Mouse (Mus musculus) cerebellum, adult 11 months (tissue): Measurements from ENCODE around the gene Cacfd1.
A peak's percentile ranks its signal among the peaks of the same experiment; 100 is the strongest.

Experiments used
- DNase-seq: peaks from one replicate; pipeline ENCODE4 v3.0.0; 2022

Gene Cacfd1

DNA sequence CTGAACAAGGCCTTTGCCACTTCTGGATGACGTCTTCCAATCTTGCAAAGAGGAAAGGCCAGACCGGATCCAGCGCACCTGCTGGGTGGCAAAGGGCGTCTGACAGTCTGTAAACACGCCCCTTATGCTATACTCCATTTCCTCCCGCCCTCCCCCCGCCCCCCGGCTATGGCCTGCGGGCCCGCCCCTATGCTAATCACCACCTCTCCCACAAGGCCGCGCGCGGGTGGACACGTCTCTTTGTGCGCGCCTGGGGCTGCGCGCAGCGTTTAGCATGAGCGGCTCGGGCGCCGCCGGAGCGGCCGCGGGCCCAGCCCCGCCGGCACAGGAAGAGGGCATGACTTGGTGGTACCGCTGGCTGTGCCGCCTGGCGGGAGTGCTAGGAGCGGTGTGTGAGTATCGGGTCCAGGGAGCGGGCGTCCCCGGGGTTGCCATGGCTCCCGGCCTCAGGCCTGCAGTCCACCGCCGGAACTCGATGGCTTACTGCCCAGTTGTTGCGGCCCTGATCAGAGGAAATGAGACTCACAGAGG lies at the start of gene Cacfd1:
Cacfd1 (plus strand) TSS at position 213 of the 531 bp plus-strand sequence.
- peak; percentile 81 for DNase-seq

DNA sequence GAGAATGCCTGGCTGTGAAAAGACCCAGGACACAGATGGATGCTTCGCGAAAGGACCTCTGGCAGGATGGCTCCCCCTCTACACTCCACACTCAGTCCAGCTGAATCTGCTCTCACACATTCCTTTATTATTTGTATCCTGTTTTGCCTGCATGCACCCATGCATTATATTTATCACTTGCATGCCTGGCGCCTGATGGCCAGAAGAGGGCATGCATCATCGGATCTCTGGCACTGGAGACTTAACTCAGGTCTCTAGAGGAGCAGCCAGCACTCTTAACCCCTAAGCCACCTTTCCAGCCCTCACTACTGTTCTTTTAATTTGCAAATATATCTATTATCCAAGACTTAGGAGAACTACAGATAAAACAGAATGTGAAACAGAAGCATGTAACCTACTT lies 49.0 kb upstream of the Cacfd1 start:
- DNase-seq = no peak

DNA sequence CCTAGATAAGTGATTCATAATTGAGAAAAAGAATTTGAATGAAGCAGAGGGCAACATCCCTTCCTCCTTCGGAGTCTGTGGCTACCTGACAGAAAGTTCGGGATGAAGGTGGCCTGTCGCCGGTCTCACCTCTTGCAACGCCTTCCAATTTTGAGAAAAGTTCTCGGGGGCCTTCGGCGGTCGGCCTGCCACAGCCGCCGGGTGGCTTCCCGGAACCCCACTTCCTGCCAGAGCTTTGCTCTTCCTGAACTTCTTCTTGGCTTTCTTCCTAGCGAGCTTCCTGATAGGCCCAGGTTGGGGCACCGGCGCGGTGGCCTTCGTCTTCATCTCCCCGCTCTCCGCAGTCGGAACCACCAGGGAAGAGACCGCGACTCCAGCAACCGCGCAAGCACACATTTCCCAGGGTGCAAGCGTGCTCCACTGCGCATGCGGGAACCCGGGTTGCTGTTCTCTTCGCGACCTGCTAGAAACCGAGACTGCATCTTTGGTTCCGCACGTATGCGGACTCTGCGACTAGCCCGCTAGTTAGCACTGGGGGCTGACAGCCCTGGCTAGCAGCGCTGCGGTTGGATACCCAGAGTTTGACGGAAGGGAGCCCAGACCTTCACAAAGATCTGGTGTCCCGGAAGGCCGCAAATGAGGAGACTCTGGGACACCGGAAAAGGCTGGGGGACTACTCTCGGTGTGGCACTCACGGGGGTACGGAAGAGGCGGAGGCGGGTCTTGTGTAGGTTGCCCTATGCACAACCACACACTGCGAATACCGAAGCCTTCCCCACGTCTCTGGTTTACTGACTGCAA lies 45.6 kb upstream of the Cacfd1 start, which contains the start of gene Rexo4:
Rexo4 (minus strand) TSS at position 464 of the 801 bp plus-strand sequence.
- DNase-seq = peak; percentile 94

DNA sequence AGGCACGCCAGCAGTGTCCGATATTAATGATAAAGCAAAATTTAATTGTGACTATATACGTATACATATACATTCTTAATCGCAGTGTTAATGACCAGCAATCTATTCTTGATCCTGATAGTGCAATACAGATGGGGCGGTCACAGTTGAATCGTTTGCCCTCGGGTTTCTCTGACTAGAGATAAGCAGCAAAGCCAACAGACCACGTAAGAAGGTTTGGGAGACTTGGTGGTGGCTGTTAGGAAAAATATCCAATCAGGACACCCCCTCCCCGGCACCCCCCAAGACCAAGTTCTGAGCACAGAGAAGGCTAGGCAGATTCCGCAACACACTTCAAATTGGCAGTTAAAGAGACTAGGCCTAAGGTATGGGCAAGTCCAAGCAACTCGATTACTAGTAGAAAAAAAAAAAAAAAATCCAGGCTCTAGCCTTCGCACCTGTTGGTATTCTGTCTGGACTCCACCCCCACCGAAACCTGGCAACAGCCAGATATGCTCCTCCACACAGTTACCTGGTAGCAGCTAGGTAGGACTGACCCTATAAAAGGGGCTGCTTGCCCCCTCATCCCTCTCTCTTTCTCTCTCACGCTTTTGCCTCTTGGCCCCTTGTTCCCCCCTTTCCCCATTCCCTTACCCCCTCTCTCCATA lies 44.9 kb upstream of the Cacfd1 start:
- DNase-seq = no peak

DNA sequence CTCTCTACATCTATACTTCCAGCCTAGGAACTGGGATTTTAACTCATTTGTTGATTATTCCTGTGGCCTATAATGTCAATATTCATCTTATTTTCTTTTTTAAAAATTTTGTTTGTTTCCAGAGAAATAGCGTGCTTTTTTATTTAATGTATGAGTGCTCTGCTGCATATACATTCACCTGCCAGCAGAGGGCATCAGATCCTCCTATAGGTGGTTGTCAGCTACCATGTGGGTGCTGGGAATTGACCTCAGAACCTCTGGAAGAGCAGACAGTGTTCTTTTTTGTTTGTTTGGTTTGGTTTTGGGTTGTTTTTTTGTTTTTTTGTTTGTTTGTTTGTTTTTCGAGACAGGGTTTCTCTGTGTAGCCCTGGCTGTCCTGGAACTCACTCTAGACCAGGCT lies 42.5 kb upstream of the Cacfd1 start:
- DNase-seq = no peak

DNA sequence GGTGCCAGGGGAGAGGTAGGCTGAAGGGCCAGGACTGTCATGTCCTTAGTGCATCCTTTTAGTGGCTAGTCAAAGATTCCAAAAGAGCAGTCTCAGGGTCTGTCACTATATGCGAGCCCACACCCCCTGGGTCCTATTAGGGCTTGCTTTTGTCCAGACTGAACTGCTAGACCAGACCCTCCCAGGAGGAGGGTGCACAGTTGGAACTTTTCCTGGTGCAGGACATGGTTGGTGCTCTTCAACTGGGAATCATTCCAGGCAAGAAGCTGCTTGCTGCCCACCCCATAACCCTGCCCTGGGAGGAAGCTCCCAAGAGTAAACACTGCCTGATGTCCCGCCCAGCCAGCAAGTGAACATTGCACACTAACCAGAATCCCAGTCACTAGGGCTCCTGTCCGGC lies 36.6 kb upstream of the Cacfd1 start, which contains the start of gene Adamts13:
Adamts13 (plus strand) TSS at position 301 of the 400 bp plus-strand sequence.
- DNase-seq = no peak

DNA sequence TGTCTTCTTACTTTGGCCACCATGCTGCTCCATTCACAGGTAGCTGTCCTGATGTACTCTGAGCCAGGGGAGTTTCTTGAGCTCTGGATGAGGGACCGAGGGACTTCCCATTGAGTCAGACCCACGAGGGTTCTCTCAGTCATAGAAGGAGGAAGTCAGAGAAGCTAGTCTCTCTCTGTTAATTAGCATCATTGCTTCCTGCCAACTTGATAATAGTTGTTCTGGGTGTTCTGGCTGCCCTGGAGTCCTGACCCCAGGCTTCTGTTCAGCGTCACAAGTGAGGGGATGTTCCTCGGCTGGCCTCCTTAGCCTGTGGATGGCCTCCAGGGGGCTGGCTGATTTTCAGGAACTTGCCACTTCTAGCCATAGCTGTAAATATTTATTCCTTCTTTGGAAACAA lies 35.8 kb upstream of the Cacfd1 start:
- no peak for DNase-seq

DNA sequence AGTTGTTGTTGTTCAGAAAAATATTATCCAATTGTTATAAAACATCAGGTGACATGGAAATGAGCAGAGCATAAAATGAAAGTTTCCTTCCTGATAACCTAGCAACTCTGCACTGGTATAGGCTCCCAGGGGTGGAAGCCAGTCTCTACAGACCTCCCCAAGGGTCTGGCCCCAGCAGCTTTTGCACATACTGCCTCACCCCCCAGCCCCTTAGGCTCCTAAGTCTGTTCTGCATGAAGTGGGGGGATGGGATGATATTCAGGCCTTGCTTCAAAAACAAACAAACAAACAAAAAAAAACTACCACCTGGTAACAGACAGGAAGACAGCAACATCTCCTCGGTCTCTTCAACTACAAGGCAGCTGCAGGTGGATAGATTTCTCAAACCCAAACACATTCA lies 29.4 kb upstream of the Cacfd1 start:
- no peak for DNase-seq

DNA sequence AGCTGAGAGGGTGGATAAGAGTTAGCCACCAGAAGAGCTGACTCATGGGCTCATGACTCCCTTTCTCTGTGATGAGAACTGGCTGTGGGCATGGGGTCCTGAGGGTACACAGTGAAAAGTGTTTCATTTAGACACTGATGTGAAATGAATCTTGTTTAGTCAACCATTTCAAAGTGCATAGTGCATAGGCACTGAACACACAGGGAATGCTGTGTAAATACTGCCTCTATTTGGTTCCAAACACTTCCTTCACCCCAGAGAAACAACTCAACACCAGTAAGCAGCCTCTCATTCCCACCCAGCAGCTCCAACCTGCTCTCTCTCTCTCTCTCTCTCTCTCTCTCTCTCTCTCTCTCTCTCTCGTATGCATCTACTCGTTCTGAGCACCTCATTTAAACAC lies 25.5 kb upstream of the Cacfd1 start:
- no peak for DNase-seq

DNA sequence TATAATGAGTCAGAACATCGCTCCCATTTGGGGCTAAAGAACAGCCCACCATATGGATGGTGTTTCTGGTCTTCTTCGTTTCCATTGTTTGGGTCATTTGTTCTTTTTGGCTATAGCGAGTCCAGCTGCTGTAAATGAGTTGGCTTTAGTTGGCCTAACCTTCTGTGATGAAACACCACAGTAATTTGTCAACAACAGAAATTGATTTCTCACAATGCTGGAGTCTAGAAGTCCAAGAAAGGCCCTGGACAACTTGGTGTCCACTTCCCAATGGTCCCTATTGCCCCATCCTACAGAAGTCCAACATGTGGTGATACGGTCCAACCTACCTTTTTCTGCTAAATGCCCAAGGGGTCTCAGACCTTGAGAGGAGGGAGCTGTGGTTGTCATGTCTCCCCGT lies 25.1 kb upstream of the Cacfd1 start:
- no peak for DNase-seq

DNA sequence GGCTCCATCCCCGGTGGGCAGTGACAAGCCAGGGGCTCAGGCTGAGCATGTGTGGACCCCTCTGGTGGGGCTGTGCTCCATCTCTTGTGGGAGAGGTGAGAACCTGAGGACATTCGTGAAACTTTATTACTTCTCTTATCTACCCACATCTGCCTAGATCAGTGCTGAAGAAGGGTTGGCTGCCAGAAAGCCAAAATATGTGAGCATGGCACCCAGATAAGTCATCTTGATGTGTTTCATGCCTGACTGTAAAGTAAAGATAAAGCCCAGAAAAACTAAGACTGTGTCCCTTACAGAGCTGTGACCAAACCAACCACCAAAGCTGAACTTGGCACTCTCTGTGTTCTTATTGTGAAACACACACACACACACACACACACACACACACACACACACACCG lies 15.8 kb upstream of the Cacfd1 start:
- no peak for DNase-seq

DNA sequence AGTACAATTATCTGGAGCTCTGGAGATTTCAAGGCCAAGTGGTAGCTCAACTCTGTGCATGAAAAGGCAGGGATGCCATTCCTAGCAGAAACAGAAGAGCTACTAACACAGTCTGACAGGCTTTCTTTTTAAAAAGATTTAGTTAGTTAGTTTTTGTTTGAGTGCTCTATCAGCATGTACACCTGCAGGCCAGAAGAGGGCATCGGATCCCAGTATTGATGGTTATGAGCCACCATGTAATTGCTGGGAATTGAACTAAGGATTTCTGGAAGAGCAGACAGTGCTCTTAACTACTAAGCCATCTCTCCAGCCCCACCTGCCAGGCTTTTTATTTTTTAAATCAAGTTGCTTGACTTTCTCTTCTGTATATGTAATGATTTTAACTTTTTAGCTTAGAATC lies 12.2 kb upstream of the Cacfd1 start:
- DNase-seq = no peak

DNA sequence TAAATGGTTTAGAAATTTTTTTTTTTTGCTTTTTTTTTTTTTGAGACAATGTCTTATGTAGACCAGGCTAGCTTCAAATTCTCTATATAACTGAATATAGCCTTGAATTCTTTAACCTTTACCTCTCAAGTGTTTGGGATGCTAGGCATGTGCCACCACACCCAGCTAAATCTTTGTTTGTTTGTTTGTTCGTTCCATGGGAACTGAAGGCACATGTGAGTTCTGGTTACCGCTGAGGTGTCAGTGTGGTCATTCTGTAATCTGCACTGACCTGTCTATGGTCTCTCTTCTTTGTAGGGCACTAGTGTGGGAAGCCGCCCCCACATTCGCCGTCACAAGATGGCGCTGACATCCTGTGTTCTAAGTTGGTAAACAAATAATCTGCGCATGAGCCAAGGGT lies 11.7 kb upstream of the Cacfd1 start:
- no peak for DNase-seq

DNA sequence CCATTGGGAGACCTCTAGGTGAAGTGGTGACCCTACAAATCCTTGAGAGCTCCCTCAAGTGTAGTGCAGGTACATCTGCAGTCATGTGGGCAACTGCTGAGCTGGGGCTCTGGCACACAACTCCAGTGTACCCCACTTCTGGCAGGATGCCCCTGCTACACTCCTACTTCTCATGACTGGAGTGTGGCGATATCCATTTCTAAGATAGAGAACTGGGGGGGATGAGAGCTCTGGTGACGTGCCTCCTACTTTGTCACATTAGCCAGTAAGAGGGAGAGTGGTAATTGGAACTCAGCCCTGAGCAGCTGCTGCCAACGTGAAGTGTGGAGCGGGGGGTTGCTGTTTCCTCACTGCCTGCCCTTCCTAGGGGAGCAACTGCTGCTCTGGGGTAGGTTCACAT lies 3.5 kb upstream of the Cacfd1 start:
- no peak for DNase-seq

DNA sequence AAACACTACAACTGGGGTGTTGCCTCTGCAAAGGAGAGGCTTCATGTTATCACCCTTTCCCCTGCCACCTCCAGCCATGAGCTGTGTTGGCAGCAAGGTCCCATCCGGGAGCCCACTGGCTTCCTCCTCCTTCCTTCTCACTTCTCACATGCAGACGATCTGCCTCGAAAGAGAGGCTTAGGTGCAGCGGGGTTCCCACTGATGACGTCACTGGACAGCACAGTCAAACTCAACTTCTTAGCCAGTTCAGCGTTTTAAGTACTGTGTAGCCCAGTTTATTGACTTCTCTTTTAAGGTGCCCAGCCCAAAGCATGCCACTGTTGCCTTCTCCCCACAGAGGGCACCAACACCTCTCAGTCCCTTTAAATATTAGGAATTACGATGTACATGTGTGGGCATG lies 2.0 kb upstream of the Cacfd1 start:
- no peak for DNase-seq

DNA sequence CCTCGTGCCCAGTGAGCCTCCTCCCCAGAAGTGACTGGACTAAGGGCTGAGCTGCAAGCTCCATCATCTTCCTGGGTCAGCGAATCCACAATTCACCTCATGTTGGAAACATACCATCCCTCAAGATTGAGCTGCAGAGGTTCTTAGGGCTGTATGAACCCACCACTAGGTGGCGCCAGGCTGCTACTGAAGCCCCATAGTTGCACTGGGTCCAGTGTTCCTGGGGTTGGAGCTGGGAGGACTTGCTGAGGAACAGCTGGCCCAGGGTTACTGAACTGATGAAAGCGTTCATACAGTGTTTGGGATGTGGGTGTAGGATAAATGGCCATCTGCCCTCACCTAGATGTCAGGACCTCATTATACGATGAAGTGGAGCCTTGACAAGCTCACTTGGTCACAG lies 8.1 kb downstream of the Cacfd1 start:
- peak; percentile 58 for DNase-seq

DNA sequence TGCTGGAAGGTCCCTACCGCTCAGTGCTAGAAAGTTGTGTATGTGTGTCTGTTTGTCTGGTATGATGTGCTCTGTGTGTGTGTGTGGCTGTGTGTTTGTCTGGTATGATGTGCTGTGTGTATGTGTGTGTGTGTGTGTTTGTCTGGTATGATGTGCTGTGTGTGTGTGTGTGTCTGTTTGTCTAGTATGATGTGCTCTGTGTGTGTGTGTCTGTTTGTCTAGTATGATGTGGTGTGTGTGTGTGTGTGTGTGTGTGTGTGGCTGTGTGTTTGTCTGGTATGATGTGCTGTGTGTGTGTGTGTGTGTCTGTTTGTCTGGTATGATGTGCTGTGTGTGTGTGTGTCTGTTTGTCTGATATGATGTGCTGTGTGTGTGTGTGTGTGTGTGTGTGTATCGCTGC lies 9.8 kb downstream of the Cacfd1 start:
- DNase-seq = no peak

DNA sequence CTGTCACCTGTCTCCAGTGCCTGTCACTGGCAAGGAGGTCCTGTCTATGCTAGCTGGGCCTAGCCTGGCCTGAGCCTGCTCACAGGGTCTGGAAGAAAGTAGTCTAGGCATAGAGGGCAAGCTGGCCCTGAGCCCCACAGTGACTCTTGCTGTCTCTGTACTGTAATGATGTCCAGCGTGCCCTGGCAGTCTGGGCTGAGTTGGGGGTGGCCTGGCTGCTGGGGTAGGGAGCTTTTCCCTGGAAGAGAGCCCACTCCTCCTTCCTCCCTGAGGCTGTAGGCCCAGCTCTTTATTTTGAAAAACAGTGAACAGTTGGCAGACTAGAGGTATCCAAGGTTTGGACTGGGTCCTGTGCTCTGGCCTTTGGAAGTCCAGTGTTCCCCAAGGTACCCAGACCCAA lies 11.4 kb downstream of the Cacfd1 start:
- DNase-seq = no peak

DNA sequence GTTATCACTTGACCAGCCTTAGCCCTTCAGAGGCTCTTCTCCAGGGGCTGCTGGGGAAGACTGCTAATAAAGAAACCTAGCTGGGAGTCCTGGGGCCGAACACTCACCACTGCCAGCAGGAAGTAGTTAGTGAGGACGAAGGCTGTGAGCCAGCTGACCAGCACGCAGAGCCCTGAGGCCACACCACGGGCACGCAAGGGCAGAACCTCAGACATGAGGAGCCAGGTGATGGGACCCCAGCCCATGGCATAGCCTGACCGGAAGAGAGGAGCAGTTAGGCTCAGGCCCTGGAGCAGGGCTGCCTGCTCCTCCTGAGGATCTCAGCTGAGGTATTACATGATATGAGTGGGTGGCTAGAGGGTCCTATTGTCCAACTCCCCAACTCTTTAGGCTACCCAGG lies 12.9 kb downstream of the Cacfd1 start:
- DNase-seq = no peak

DNA sequence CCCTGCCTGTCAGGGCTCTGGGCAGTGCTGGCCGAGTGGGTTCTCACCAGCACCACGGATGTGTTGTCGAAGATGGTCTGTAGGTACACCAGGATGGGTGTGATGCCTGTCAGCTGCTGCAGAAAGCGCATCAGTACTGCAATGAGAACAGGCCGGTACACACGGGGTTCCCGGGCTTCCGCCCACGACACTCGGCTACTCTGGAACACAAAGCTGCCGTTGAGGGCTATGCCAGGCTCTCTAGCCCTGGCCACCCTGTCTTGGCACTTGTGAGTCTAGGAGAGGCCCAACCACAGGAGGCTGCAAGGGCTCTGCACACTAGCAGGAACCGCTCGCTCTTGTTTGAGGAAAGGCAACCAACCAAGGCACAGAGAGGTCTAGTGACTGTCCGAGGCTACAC lies 14.4 kb downstream of the Cacfd1 start:
- no peak for DNase-seq

DNA sequence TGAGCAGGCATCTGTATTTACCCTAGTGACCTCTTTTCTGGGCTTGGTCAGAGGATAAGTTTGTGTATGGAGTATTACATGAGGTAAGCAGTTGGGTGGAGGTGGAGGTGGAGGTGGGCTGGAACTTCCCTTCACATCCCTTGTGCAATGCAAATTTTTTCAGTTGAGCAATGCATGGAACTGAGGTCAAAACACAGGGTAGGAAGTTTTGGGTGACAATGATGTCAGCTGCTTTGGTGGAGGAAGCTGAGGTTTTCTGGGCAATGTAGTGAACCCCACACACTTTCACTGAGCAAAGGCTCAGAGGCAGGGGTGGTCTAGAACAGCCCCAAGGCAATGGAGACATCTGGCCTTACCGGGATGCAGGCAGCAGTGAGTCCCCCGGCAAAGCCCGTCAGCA lies 15.8 kb downstream of the Cacfd1 start:
- no peak for DNase-seq

DNA sequence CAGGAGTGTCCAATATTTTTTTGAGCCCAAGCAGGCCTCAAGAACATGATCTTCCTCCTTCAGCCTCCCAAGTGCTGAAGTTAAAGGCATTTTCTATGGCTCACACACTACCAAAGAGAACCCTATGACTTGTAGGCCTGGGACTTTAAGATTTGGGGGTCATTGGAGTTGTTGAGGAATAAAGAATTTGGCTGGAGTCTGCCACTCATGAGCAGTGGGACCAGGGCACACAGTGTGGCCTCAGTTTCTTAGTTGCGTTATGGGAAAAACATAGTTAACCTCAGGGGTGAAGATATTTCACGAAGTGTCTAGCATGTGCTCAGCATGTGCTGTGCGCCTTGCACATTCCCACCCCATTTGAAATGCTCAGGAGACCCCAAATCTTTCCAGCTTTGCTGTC lies 16.6 kb downstream of the Cacfd1 start:
- DNase-seq = no peak

DNA sequence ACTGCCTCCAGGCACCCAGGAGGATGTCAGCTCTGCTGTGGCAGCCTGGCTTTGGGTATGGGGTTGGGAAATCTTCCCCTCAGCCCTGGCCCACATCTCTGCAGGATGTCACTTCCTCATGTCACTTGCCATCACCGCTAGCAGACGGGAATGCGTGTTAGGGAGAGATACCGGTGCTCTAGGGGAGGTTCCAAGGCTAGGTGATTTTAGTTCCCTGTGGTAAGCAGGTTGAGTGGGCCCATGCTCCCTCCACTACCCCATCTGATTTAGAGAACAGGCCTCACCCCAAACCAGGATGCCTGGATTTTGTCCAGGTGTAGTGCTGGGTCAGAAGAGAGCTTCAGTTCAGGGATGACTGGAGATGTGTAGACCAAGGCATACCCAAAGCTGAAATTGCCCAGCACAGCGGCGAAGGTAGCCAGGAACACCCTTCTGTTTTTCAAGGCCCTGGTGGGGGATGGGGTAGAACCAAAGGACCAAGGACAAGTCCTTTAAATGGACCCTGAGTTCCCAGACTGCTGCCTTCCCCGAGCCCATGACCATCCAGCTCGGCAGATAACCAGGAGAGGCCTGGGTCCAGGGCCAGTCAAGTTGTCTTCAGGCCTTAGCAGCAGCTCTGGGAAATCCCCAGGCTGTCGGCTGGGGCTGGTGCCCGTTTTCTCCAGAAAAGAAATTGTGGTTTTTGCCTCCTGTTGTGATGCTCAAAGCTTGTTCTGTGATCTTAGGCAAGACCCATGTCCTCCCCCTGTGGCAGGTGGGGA lies 17.3 kb downstream of the Cacfd1 start:
- DNase-seq = peak; percentile 49
